Mouse (Mus musculus) testis, adult 2 months (tissue): ENCODE measurements around the gene Zcchc7.

Experiments
- CTCF ChIP-seq: fragments of 200-500 bp; IDR thresholded peaks from 2 replicates; pipeline ENCODE4 v1.5.1; 2012; ENCODE audit warnings: low read depth, mild to moderate bottlenecking, inconsistent platforms, low read length, moderate library complexity; ENCODE audit not compliant: control insufficient read depth, insufficient read depth, insufficient replicate concordance
- POLR2A ChIP-seq: fragments of 200-500 bp; IDR thresholded peaks from 2 replicates; pipeline ENCODE4 v1.6.1; 2012; ENCODE audit warnings: low read depth, mild to moderate bottlenecking, inconsistent platforms, low read length, moderate library complexity; ENCODE audit not compliant: control insufficient read depth

GRCm38 (mm10) chr4:44830609-44831008 lies 74.9 kb downstream of the Zcchc7 start:
- TF ChIP-seq POLR2A: no peak
- TF ChIP-seq CTCF: no peak
